Comparison of ENCODE assay signal across 18 mouse cellular contexts in the genomic region with DNA sequence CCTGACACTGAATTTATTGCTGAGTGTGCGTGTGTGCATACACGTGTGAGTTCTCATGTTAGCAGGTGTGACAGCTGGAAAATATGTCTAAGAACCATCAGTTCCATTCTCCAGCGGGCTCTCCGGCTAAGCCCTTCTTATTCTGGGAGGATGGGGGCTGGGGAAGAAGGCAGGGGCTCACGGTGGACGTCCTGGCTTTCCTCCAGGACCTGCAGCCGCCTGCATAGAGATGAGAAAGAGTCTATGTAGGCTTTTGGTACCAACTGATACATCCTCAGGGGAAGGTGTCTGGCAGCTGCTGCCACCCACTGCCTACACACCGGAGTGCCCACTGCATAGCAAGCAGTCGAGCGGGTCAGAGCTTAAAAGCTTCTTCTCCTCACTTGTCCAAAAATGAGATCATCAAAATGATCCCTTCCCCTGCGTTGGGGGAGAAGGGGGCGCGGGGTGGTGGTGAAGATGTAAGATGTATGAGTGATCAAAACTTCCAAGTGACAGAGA. TPM values are rescaled to one million over a fixed set of nuclear protein-coding genes. Genes with fewer than 3 reads are reported as not detected.
DNase-seq lines count a peak whose midpoint lies in the region; ATAC-seq and TF ChIP-seq lines count a peak whose summit lies in the region.
"Had no signal": no experiment of that assay in that cellular context is flagged by ENCODE, and none has a peak within 500 bp of the region (broad histone marks: within the 10 kb centered on the region; RNA-seq: fewer than 3 reads in every experiment).

No protein-coding gene starts in this region.

- in situ Hi-C loops in CH12.LX (cut with MboI; ENCODE audit: low pct_ligation_motif_present, low pct_unique_long_range_greater_than_20kb, low sequenced_read_pairs), result loop anchor here (5.0 to 25.0 kb wide), 2 partner anchors 118 to 263 kb away; partner anchors contain the start of gene Phb

- DNase-seq in cerebellum, postnatal 25 days, result peak; percentile 30 to 36
- no peak for DNase-seq in cerebellum, postnatal 36 days
- peak; percentile 38 for DNase-seq in hindbrain, postnatal 0 days (ENCODE audit: low spot score)
- no peak for DNase-seq in hindbrain, embryonic 11.5 days (ENCODE audit: low spot score)
- no peak for DNase-seq in CH12.LX (ENCODE audit: extremely low read depth)
- peak; percentile 52 for DNase-seq in brain, embryonic 14.5 days (ENCODE audit: low read depth)
- no peak for DNase-seq in frontal cortex, postnatal 25 days (ENCODE audit: low spot score in 2 of 2)
- DNase-seq: adrenal gland, adult 2 months; heart, postnatal 4 days; kidney, postnatal 25 days; liver; lung, postnatal 36 days; right cerebral cortex, postnatal 25 days had no signal

- H3K4me2 ChIP-seq in hindbrain, postnatal 0 days (ENCODE audit: low read depth, low read length), result no peak overlapping the region
- H3K4me2 ChIP-seq in hindbrain, embryonic 11.5 days (replicated peaks; ENCODE audit: low read depth, low read length), result no peak overlapping the region
- no peak overlapping the region for H3K4me2 ChIP-seq in CH12.LX (ENCODE audit: insufficient read depth, low read depth, poor library complexity, severe bottlenecking)
- H3K4me2 ChIP-seq: liver, embryonic 15.5 days; lung, embryonic 15.5 days had no signal

- TF ChIP-seq EP300 in CH12.LX (IDR thresholded peaks at IDR 0.05; ENCODE audit: low read length), result no peak

- no peak overlapping the region for H3K4me3 ChIP-seq in hindbrain, postnatal 0 days (ENCODE audit: low read length)
- H3K4me3 ChIP-seq in hindbrain, embryonic 11.5 days (ENCODE audit: low read depth, low read length), result no peak overlapping the region
- no peak overlapping the region for H3K4me3 ChIP-seq in CH12.LX (replicated peaks in 1 of 3; ENCODE audit: low read depth in 2 of 3, low read length in 2 of 3, poor library complexity in 1 of 3)
- H3K4me3 ChIP-seq: heart, embryonic 10.5 days; liver, embryonic 15.5 days; lung, embryonic 15.5 days; megakaryocyte, embryonic 14.5 days had no signal

- no peaks in the 10 kb centered on the region for H3K27me3 ChIP-seq in hindbrain, postnatal 0 days (ENCODE audit: insufficient read depth, low read length)
- no peaks in the 10 kb centered on the region for H3K27me3 ChIP-seq in hindbrain, embryonic 11.5 days (ENCODE audit: control insufficient read depth, insufficient read depth, low read length)
- H3K27me3 ChIP-seq in CH12.LX (replicated peaks), result peaks cover 44% of the 10 kb centered on the region

- 46% methylated on average over 13 of the region's 13 CpGs for WGBS in hindbrain, postnatal 0 days
- 81% methylated on average over 13 of the region's 13 CpGs for whole genome bisulfite sequencing in hindbrain, embryonic 11.5 days

- H3K79me2 ChIP-seq in CH12.LX (replicated peaks; ENCODE audit: control insufficient read depth, extremely low read depth, insufficient read depth, poor library complexity, severe bottlenecking), result no peaks in the 10 kb centered on the region

- TF ChIP-seq POLR2A in CH12.LX (IDR thresholded peaks at IDR 0.05; ENCODE audit: low read depth, low read length), result no peak
- no peak for TF ChIP-seq POLR2A in brain, embryonic 14.5 days (IDR thresholded peaks at IDR 0.05; ENCODE audit: borderline replicate concordance, extremely low read depth, insufficient read depth, insufficient read length, poor library complexity, severe bottlenecking)

- no peak for TF ChIP-seq CTCF in hindbrain, postnatal 0 days (IDR thresholded peaks at IDR 0.05; ENCODE audit: low read depth)
- TF ChIP-seq CTCF in CH12.LX (conservative IDR thresholded peaks at IDR 0.05 in 1 of 2, IDR thresholded peaks at IDR 0.05 in 1 of 2; ENCODE audit: low read depth in 2 of 2, low read length in 2 of 2), result no peak
- no peak for TF ChIP-seq CTCF in brain, embryonic 14.5 days (IDR thresholded peaks at IDR 0.05; ENCODE audit: borderline replicate concordance, extremely low read depth, insufficient read depth, insufficient read length)

- no peak for ATAC-seq in hindbrain, postnatal 0 days
- ATAC-seq in hindbrain, embryonic 11.5 days (ENCODE audit: low FRiP score), result no peak
- ATAC-seq: intestine, postnatal 0 days had no signal

- H3K9ac ChIP-seq in hindbrain, postnatal 0 days (replicated peaks; ENCODE audit: low read length), result no peak overlapping the region
- no peak overlapping the region for H3K9ac ChIP-seq in hindbrain, embryonic 11.5 days (ENCODE audit: low read depth, low read length)
- H3K9ac ChIP-seq in CH12.LX (ENCODE audit: insufficient read depth, low read depth), result no peak overlapping the region
- H3K9ac ChIP-seq: liver, embryonic 15.5 days; lung, embryonic 15.5 days had no signal

- no peaks in the 10 kb centered on the region for H3K9me3 ChIP-seq in hindbrain, postnatal 0 days (ENCODE audit: low read length)
- no peaks in the 10 kb centered on the region for H3K9me3 ChIP-seq in hindbrain, embryonic 11.5 days (ENCODE audit: control insufficient read depth, low read length)
- no peaks in the 10 kb centered on the region for H3K9me3 ChIP-seq in CH12.LX (replicated peaks; ENCODE audit: low read length)
- H3K9me3 ChIP-seq: heart, embryonic 10.5 days; liver, embryonic 15.5 days; lung, embryonic 15.5 days; megakaryocyte, embryonic 14.5 days had no signal

- TF ChIP-seq RAD21 in CH12.LX (IDR thresholded peaks at IDR 0.05; ENCODE audit: low read depth, low read length), result no peak

- H3K4me1 ChIP-seq in hindbrain, postnatal 0 days (ENCODE audit: insufficient read depth, low read length), result peaks cover 8% of the 10 kb centered on the region; the same call in 1 of the 2 replicates
- no peaks in the 10 kb centered on the region for H3K4me1 ChIP-seq in hindbrain, embryonic 11.5 days (replicated peaks; ENCODE audit: control insufficient read depth, insufficient read depth, low read length)
- H3K4me1 ChIP-seq in CH12.LX (ENCODE audit: control insufficient read depth in 1 of 2, insufficient read depth in 2 of 2), result peaks cover 6 to 8% of the 10 kb centered on the region in 2 experiments
- H3K4me1 ChIP-seq: liver, embryonic 15.5 days had no signal

- no peaks in the 10 kb centered on the region for H3K36me3 ChIP-seq in hindbrain, postnatal 0 days (ENCODE audit: insufficient read depth, low read length)
- no peaks in the 10 kb centered on the region for H3K36me3 ChIP-seq in hindbrain, embryonic 11.5 days (ENCODE audit: control insufficient read depth, insufficient read depth, low read length)
- H3K36me3 ChIP-seq in CH12.LX (replicated peaks in 1 of 2; ENCODE audit: control insufficient read depth in 1 of 2, insufficient read depth in 1 of 2, low read length in 1 of 2), result no peaks in the 10 kb centered on the region
- H3K36me3 ChIP-seq: heart, embryonic 10.5 days; liver, embryonic 15.5 days; lung, embryonic 15.5 days had no signal

- dilution Hi-C loops in CH12.LX (cut with MboI; ENCODE audit: extremely low pct_ligation_motif_present, extremely low pct_unique_long_range_greater_than_20kb, low sequenced_read_pairs), result no loop called here

- H3K27ac ChIP-seq in hindbrain, postnatal 0 days, result no peak overlapping the region
- H3K27ac ChIP-seq in hindbrain, embryonic 11.5 days (ENCODE audit: low read depth, low read length), result no peak overlapping the region
- H3K27ac ChIP-seq in CH12.LX (ENCODE audit: insufficient read depth, low read depth), result no peak overlapping the region
- H3K27ac ChIP-seq: heart, embryonic 10.5 days; liver, embryonic 15.5 days; lung, embryonic 15.5 days had no signal

TF ChIP-seq in CH12.LX, 34 proteins besides CTCF, POLR2A, EP300 and RAD21:
- TF ChIP-seq NRF1 (IDR thresholded peaks at IDR 0.05; ENCODE audit: low read depth, low read length) (no peak), HCFC1 (IDR thresholded peaks at IDR 0.05; ENCODE audit: low read depth, low read length) (no peak), MAX (IDR thresholded peaks at IDR 0.05; ENCODE audit: low read length) (no peak), BHLHE40 (IDR thresholded peaks at IDR 0.05; ENCODE audit: low read depth, low read length) (no peak), MXI1 (IDR thresholded peaks at IDR 0.05; ENCODE audit: low read depth, low read length) (no peak), CHD1 (IDR thresholded peaks at IDR 0.05; ENCODE audit: low read depth, low read length) (no peak), MAFK (IDR thresholded peaks at IDR 0.05; ENCODE audit: insufficient replicate concordance, low read length) (peak; percentile 78; the same call in 1 of the 2 replicates)

RNA-seq across cellular contexts. Expression of gene Spop, which starts 14.3 kb away (rescaled TPM):
- 49.8 and 51.1 TPM in 2 replicates for total RNA-seq in hindbrain, postnatal 0 days (2014; rRNA removed)
- polyA plus RNA-seq in hindbrain, postnatal 0 days (2015; fragmentation: Nextera tagmentation; extraction: Ambion mirVana), result 210 and 212 TPM in 2 replicates
- 133 and 146 TPM in 2 replicates for polyA plus RNA-seq in hindbrain, embryonic 11.5 days (2014; fragmentation: Nextera tagmentation; extraction: Ambion mirVana)
- total RNA-seq in CH12.LX (2012; rRNA removed), result 42.7 and 45.7 TPM in 2 replicates
- 51.9 and 60.6 TPM in 2 replicates for total RNA-seq in CH12.LX (2014; rRNA removed)
- polyA plus RNA-seq in CH12.LX (2012; ENCODE audit: insufficient read length, low read depth), result 91.8 and 103 TPM in 2 replicates
- 44.8 and 71.4 TPM in 2 replicates for polyA plus RNA-seq in brain, embryonic 14.5 days (2012; rRNA removed)

RNA-seq across cellular contexts. Expression of gene Slc35b1, which starts 15.1 kb away (rescaled TPM):
- 107 and 109 TPM in 2 replicates for total RNA-seq in hindbrain, postnatal 0 days (2014; rRNA removed)
- 158 and 159 TPM in 2 replicates for polyA plus RNA-seq in hindbrain, postnatal 0 days (2015; fragmentation: Nextera tagmentation; extraction: Ambion mirVana)
- polyA plus RNA-seq in hindbrain, embryonic 11.5 days (2014; fragmentation: Nextera tagmentation; extraction: Ambion mirVana), result 134 and 143 TPM in 2 replicates
- total RNA-seq in CH12.LX (2012; rRNA removed), result 47.0 and 74.9 TPM in 2 replicates
- 75.1 and 76.4 TPM in 2 replicates for total RNA-seq in CH12.LX (2014; rRNA removed)
- polyA plus RNA-seq in CH12.LX (2012; ENCODE audit: insufficient read length, low read depth), result 119 and 125 TPM in 2 replicates
- 116 and 157 TPM in 2 replicates for polyA plus RNA-seq in brain, embryonic 14.5 days (2012; rRNA removed)

Comparison
In these comparisons a context has a peak if more than half of its experiments do, and no peak if none do; other contexts are left out.
1. DNase-seq: peak in cerebellum, postnatal 25 days (2 of 2), hindbrain, postnatal 0 days (single experiment) and brain, embryonic 14.5 days (single experiment); none in cerebellum, postnatal 36 days (0 of 2), hindbrain, embryonic 11.5 days (single experiment), CH12.LX (single experiment) and frontal cortex, postnatal 25 days (0 of 2).